In the genomic region with DNA sequence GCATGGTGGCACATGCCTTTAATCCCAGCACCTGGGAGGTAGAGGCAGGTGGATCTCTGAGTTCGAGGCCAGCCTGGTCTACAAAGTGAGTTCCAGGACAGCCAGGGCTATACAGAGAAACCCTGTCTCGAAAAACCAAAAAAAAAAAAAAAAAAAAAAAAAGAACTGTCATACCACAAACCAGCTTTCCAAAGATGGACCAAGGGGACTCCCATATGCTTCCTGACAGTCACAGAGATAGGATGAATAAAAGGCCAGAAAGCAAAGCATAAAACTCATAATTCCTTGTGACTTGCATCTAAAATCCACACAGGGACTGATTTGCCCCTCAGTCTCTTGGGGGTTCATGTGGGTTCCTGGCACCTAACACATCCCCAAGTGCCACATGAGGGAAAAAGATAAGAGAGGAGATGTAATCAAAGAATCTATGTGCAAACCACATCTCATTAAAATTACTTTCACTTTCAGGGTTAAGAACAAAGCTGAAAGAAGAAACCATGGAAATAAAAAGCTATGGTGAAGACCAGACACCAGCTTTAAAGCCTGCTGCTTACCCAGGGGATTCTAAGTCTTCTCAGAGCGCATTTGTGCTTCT, we compare ENCODE assay signal across 18 mouse cellular contexts.
DNase-seq lines count a peak whose midpoint lies in the region; ATAC-seq lines count a peak whose summit lies in the region.
"Had no signal": no experiment of that assay in that cellular context is flagged by ENCODE, and none has a peak within 500 bp of the region (broad histone marks: within the 10 kb centered on the region; RNA-seq: fewer than 3 reads in every experiment).

No protein-coding gene starts in this region.

- DNase-seq in 416B (ENCODE audit: low read depth) = peak; percentile 94
- peak; percentile 66 for DNase-seq in naive thymus-derived CD4-positive, alpha-beta T cell, adult 2 months (ENCODE audit: low read depth)
- DNase-seq in urinary bladder, postnatal 14 days (ENCODE audit: low spot score) = no peak
- no peak for DNase-seq in layer of hippocampus, adult 11-12 months (ENCODE audit: low spot score)
- no peak for DNase-seq in heart, postnatal 36 days
- DNase-seq: adrenal gland, adult 2 months; adrenal gland, postnatal 36 days; cerebellum, adult 18-20 months; cerebellum, postnatal 10 days; gastrocnemius, postnatal 10 days; kidney, adult 8-10 months; kidney, postnatal 4 days; right cerebral cortex, postnatal 4 days; thymus, postnatal 25 days had no signal

- intact Hi-C loops in heart, postnatal 36 days (cut with DNase I) = no loop called here

- peak; percentile 56 for ATAC-seq in CD4-positive, CD25-positive, alpha-beta regulatory T cell, adult 4 months
- ATAC-seq in common myeloid progenitor, adult 5-6 weeks (replicated peaks; ENCODE audit: low read depth, poor library complexity, severe bottlenecking) = peak; percentile 74
- ATAC-seq: forebrain, embryonic 13.5 days; midbrain, embryonic 16.5 days had no signal

Comparison
In these comparisons a context has a peak if more than half of its experiments do, and no peak if none do; other contexts are left out.
1. DNase-seq: peak in 416B (single experiment) and naive thymus-derived CD4-positive, alpha-beta T cell, adult 2 months (single experiment); none in urinary bladder, postnatal 14 days (single experiment), layer of hippocampus, adult 11-12 months (single experiment) and heart, postnatal 36 days (0 of 2).